ENCODE assay signal across 9 mouse cellular contexts in genomic region chr4:43519551-43519950, GRCm38 (mm10). TPM values are rescaled to one million over a fixed set of nuclear protein-coding genes. Genes with fewer than 3 reads are reported as not detected.
DNase-seq lines count a peak whose midpoint lies in the region; ATAC-seq and TF ChIP-seq lines count a peak whose summit lies in the region.
"Had no signal": no experiment of that assay in that cellular context is flagged by ENCODE, and none has a peak within 500 bp of the region (broad histone marks: within the 10 kb centered on the region; RNA-seq: fewer than 3 reads in every experiment).

No protein-coding gene starts in this region.

- H3K27ac ChIP-seq in ES-E14 (ENCODE audit: insufficient read depth, low read depth, low read length, poor library complexity, severe bottlenecking): no peak overlapping the region
- peak overlapping the region; percentile 40; the same call in 1 of the 2 replicates for H3K27ac ChIP-seq in hindbrain, embryonic 10.5 days
- H3K27ac ChIP-seq in liver, embryonic 16.5 days (ENCODE audit: low read length): no peak overlapping the region

- H3K36me3 ChIP-seq in C2C12 (ENCODE audit: control insufficient read depth, insufficient read depth): peaks cover 57% of the 10 kb centered on the region
- H3K36me3 ChIP-seq in ES-E14 (ENCODE audit: control insufficient read depth, insufficient read depth, low read length, poor library complexity, severe bottlenecking): peaks cover 10% of the 10 kb centered on the region; the same call in 1 of the 2 replicates
- no peaks in the 10 kb centered on the region for H3K36me3 ChIP-seq in hindbrain, embryonic 10.5 days
- H3K36me3 ChIP-seq in liver, embryonic 16.5 days (ENCODE audit: control insufficient read depth, insufficient read depth): no peaks in the 10 kb centered on the region

- no peak for DNase-seq in ES-E14 (ENCODE audit: low read depth, low spot score)
- DNase-seq in hindbrain, embryonic 10.5 days (ENCODE audit: low spot score): peak; percentile 32
- no peak for DNase-seq in layer of hippocampus, postnatal 25 days (ENCODE audit: extremely low spot score in 1 of 2, low spot score in 1 of 2)
- DNase-seq in B cell, adult 2 months: no peak
- no peak for DNase-seq in thymus, postnatal 10 days (ENCODE audit: low spot score in 2 of 2)

- H3K79me3 ChIP-seq in C2C12 (ENCODE audit: low read depth): peaks cover 11% of the 10 kb centered on the region

- H3K4me1 ChIP-seq in ES-E14 (ENCODE audit: control insufficient read depth in 2 of 2, insufficient read depth in 2 of 2, low read length in 2 of 2, poor library complexity in 1 of 2): peaks cover 0 to 26% of the 10 kb centered on the region in 2 experiments; a peak in 2 of 4 replicates
- H3K4me1 ChIP-seq in hindbrain, embryonic 10.5 days (replicated peaks): peaks cover 63% of the 10 kb centered on the region
- H3K4me1 ChIP-seq in liver, embryonic 16.5 days (ENCODE audit: control insufficient read depth, low read depth, low read length): peaks cover 10% of the 10 kb centered on the region

- H3K4me2 ChIP-seq in liver, embryonic 16.5 days (ENCODE audit: low read depth, low read length): 0 out of 2 replicates have a peak overlapping the region, but pooled peaks have one; percentile 10

- in situ Hi-C loops in ES-E14 (cut with MboI; ENCODE audit: low sequenced_read_pairs in 2 of 2, unreplicated experiment in 2 of 2): no loop called here

- H3K9ac ChIP-seq in ES-E14 (ENCODE audit: insufficient read depth, low read depth, low read length, poor library complexity, severe bottlenecking): no peak overlapping the region
- no peak overlapping the region for H3K9ac ChIP-seq in liver, embryonic 16.5 days (ENCODE audit: low read depth, low read length)

- TF ChIP-seq CTCF in C2C12 (IDR thresholded peaks at IDR 0.05; ENCODE audit: control insufficient read depth, insufficient read depth, insufficient read length): no peak

- 12% methylated on average over 10 of the region's 10 CpGs for WGBS in hindbrain, embryonic 10.5 days
- WGBS in liver, embryonic 16.5 days (ENCODE audit: insufficient replicate concordance): 56% methylated on average over 10 of the region's 10 CpGs

- no peaks in the 10 kb centered on the region for H3K27me3 ChIP-seq in C2C12 (ENCODE audit: control insufficient read depth, insufficient read depth, insufficient read length)
- peaks cover 69% of the 10 kb centered on the region for H3K27me3 ChIP-seq in hindbrain, embryonic 10.5 days (ENCODE audit: insufficient read depth, poor library complexity, severe bottlenecking)
- H3K27me3 ChIP-seq in liver, embryonic 16.5 days (ENCODE audit: control insufficient read depth, insufficient read depth, low read depth, low read length): peaks cover 33% of the 10 kb centered on the region

- H3K9me3 ChIP-seq in ES-E14 (ENCODE audit: control insufficient read depth, insufficient read depth, low read depth, low read length): no peaks in the 10 kb centered on the region
- H3K9me3 ChIP-seq in hindbrain, embryonic 10.5 days: no peaks in the 10 kb centered on the region
- H3K9me3 ChIP-seq in liver, embryonic 16.5 days (replicated peaks; ENCODE audit: control insufficient read depth, low read length): no peaks in the 10 kb centered on the region

- H3K79me2 ChIP-seq in C2C12 (ENCODE audit: control insufficient read depth, insufficient read depth): peaks cover 47% of the 10 kb centered on the region

- no peak for ATAC-seq in liver, embryonic 16.5 days (ENCODE audit: low read depth)
- ATAC-seq in granulocyte monocyte progenitor cell, adult 5-6 weeks (replicated peaks; ENCODE audit: poor library complexity, severe bottlenecking): no peak

- H3ac ChIP-seq in C2C12 (ENCODE audit: control insufficient read depth, insufficient read length, low read depth): peak overlapping the region; percentile 1

- H3K4me3 ChIP-seq in C2C12 (ENCODE audit: insufficient read depth, poor library complexity, severe bottlenecking) (no peak overlapping the region), ES-E14 (ENCODE audit: insufficient read depth in 1 of 2, low read depth in 1 of 2, low read length in 2 of 2, poor library complexity in 1 of 2, severe bottlenecking in 1 of 2) (peak overlapping the region; percentile 23 to 52; a peak in 3 of 4 replicates)
- H3K4me3 ChIP-seq in hindbrain, embryonic 10.5 days: peak overlapping the region; percentile 35
- no peak overlapping the region for H3K4me3 ChIP-seq in liver, embryonic 16.5 days (ENCODE audit: low read depth, low read length)

TF ChIP-seq in C2C12, 6 proteins besides CTCF, POLR2A, EP300 and RAD21:
- no peak for TF ChIP-seq USF1 (IDR thresholded peaks at IDR 0.05; ENCODE audit: low read depth)
- TF ChIP-seq FOSL1 (IDR thresholded peaks at IDR 0.05; ENCODE audit: insufficient read depth, low read length, poor library complexity, severe bottlenecking): no peak
- TF ChIP-seq MYOD1 (IDR thresholded peaks at IDR 0.05; ENCODE audit: control insufficient read depth, insufficient read length, low read depth): no peak
- no peak for TF ChIP-seq MYOG (IDR thresholded peaks at IDR 0.05; ENCODE audit: control insufficient read depth, extremely low read depth, insufficient read length)
- TF ChIP-seq MAX (IDR thresholded peaks at IDR 0.05): no peak
- TF ChIP-seq CEBPB (IDR thresholded peaks at IDR 0.05; ENCODE audit: low read depth): no peak

TF ChIP-seq in ES-E14, 5 proteins besides CTCF, POLR2A, EP300 and RAD21:
- TF ChIP-seq ZC3H11A (IDR thresholded peaks at IDR 0.05; ENCODE audit: borderline replicate concordance, low read depth, low read length) (no peak), MAFK (IDR thresholded peaks at IDR 0.05; ENCODE audit: insufficient read depth, low read depth, low read length) (no peak), CHD2 (IDR thresholded peaks at IDR 0.05; ENCODE audit: low read depth, low read length) (no peak), HCFC1 (IDR thresholded peaks at IDR 0.05; ENCODE audit: borderline replicate concordance, insufficient read depth, low read length) (no peak), ZNF384 (IDR thresholded peaks at IDR 0.05; ENCODE audit: low read depth, low read length) (no peak)

RNA-seq across cellular contexts. Expression of gene Tpm2, which starts 4.0 kb away (rescaled TPM):
- 622 TPM for polyA plus RNA-seq in C2C12 (2012; fragmentation: generic; extraction: Trizol)
- total RNA-seq in ES-E14 (2012; rRNA removed): 76.7 and 143 TPM in 2 replicates
- 55.9 and 65.7 TPM in 2 replicates for polyA plus RNA-seq in hindbrain, embryonic 10.5 days (2016; fragmentation: Nextera tagmentation; extraction: Ambion mirVana)
- 30.0 and 48.9 TPM in 2 replicates for polyA plus RNA-seq in liver, embryonic 16.5 days (2015; fragmentation: Nextera tagmentation; extraction: Ambion mirVana)
- total RNA-seq in layer of hippocampus, postnatal 25 days (2021): 1 to 10 TPM; 5.1 to 5.8 TPM
- 1.6 and 3.8 TPM in 2 replicates for total RNA-seq in granulocyte monocyte progenitor cell, adult 5-6 weeks (2014; fragmentation: Nextera tagmentation)
- 2.5 and 5.2 TPM in 2 replicates for total RNA-seq in granulocyte monocyte progenitor cell, adult 5-6 weeks (2017)

RNA-seq across cellular contexts. Expression of gene Car9, which starts 12.8 kb away (rescaled TPM):
- polyA plus RNA-seq in C2C12 (2012; fragmentation: generic; extraction: Trizol): 0.67 TPM
- total RNA-seq in ES-E14 (2012; rRNA removed): 0.21 and 0.71 TPM in 2 replicates
- 0.76 and 0.93 TPM in 2 replicates for polyA plus RNA-seq in hindbrain, embryonic 10.5 days (2016; fragmentation: Nextera tagmentation; extraction: Ambion mirVana)
- polyA plus RNA-seq in liver, embryonic 16.5 days (2015; fragmentation: Nextera tagmentation; extraction: Ambion mirVana): 1.3 and 1.7 TPM in 2 replicates
- total RNA-seq in layer of hippocampus, postnatal 25 days (2021): under 1 TPM; 0.22 to 0.35 TPM
- 11.6 and 16.9 TPM in 2 replicates for total RNA-seq in granulocyte monocyte progenitor cell, adult 5-6 weeks (2014; fragmentation: Nextera tagmentation)
- 4.1 and 7.6 TPM in 2 replicates for total RNA-seq in granulocyte monocyte progenitor cell, adult 5-6 weeks (2017)

RNA-seq across cellular contexts. Expression of gene Arhgef39, which starts 20.1 kb away (rescaled TPM):
- polyA plus RNA-seq in C2C12 (2012; fragmentation: generic; extraction: Trizol): 11.7 TPM
- total RNA-seq in ES-E14 (2012; rRNA removed): 32.1 and 44.0 TPM in 2 replicates
- polyA plus RNA-seq in hindbrain, embryonic 10.5 days (2016; fragmentation: Nextera tagmentation; extraction: Ambion mirVana): 47.2 and 50.5 TPM in 2 replicates
- polyA plus RNA-seq in liver, embryonic 16.5 days (2015; fragmentation: Nextera tagmentation; extraction: Ambion mirVana): 32.7 and 34.6 TPM in 2 replicates
- under 1 TPM; 0.27 to 0.70 TPM for total RNA-seq in layer of hippocampus, postnatal 25 days (2021)
- 52.0 and 55.5 TPM in 2 replicates for total RNA-seq in granulocyte monocyte progenitor cell, adult 5-6 weeks (2014; fragmentation: Nextera tagmentation)
- total RNA-seq in granulocyte monocyte progenitor cell, adult 5-6 weeks (2017): 63.7 and 81.2 TPM in 2 replicates

RNA-seq across cellular contexts. Expression of gene Ccdc107, which starts 26.9 kb away (rescaled TPM):
- 58.9 TPM for polyA plus RNA-seq in C2C12 (2012; fragmentation: generic; extraction: Trizol)
- 59.1 and 84.9 TPM in 2 replicates for total RNA-seq in ES-E14 (2012; rRNA removed)
- 45.2 and 50.9 TPM in 2 replicates for polyA plus RNA-seq in hindbrain, embryonic 10.5 days (2016; fragmentation: Nextera tagmentation; extraction: Ambion mirVana)
- polyA plus RNA-seq in liver, embryonic 16.5 days (2015; fragmentation: Nextera tagmentation; extraction: Ambion mirVana): 35.2 and 37.0 TPM in 2 replicates
- 10 to 100 TPM; 23.5 to 28.1 TPM for total RNA-seq in layer of hippocampus, postnatal 25 days (2021)
- 28.2 and 44.7 TPM in 2 replicates for total RNA-seq in granulocyte monocyte progenitor cell, adult 5-6 weeks (2014; fragmentation: Nextera tagmentation)
- 48.0 and 56.1 TPM in 2 replicates for total RNA-seq in granulocyte monocyte progenitor cell, adult 5-6 weeks (2017)

RNA-seq across cellular contexts. Expression of gene Sit1, which starts 36.0 kb away (rescaled TPM):
- not detected for polyA plus RNA-seq in C2C12 (2012; fragmentation: generic; extraction: Trizol)
- 0.31 TPM in 1 of 2 replicates, not detected in the other for total RNA-seq in ES-E14 (2012; rRNA removed)
- polyA plus RNA-seq in hindbrain, embryonic 10.5 days (2016; fragmentation: Nextera tagmentation; extraction: Ambion mirVana): not detected in 2 replicates
- polyA plus RNA-seq in liver, embryonic 16.5 days (2015; fragmentation: Nextera tagmentation; extraction: Ambion mirVana): 0.21 and 0.27 TPM in 2 replicates
- total RNA-seq in layer of hippocampus, postnatal 25 days (2021): not detected
- not detected in 2 replicates for total RNA-seq in granulocyte monocyte progenitor cell, adult 5-6 weeks (2014; fragmentation: Nextera tagmentation)
- not detected in 2 replicates for total RNA-seq in granulocyte monocyte progenitor cell, adult 5-6 weeks (2017)
- total RNA-seq: adrenal gland, postnatal 36 days had no signal

Comparison
In these comparisons a context has a peak if more than half of its experiments do, and no peak if none do; other contexts are left out.
1. H3K4me3 ChIP-seq: peak in ES-E14 (2 of 2) and hindbrain, embryonic 10.5 days (single experiment); none in C2C12 (single experiment) and liver, embryonic 16.5 days (single experiment).
2. RNA of gene Tpm2, which starts 4.0 kb away (total RNA-seq): 76.7 to 143 TPM in ES-E14; 5.1 to 5.8 TPM in layer of hippocampus, postnatal 25 days and 1.6 to 5.2 TPM in granulocyte monocyte progenitor cell, adult 5-6 weeks; every median in the first group is over 10 times any median in the second.
3. RNA of gene Arhgef39, which starts 20.1 kb away (total RNA-seq): 52.0 to 81.2 TPM in granulocyte monocyte progenitor cell, adult 5-6 weeks and 32.1 to 44.0 TPM in ES-E14; 0.27 to 0.70 TPM in layer of hippocampus, postnatal 25 days; every median in the first group is over 10 times any median in the second.